Mouse (Mus musculus) midbrain, embryonic 10.5 days (tissue): ENCODE measurements at regions not wholly inside any gene's neighbourhood (a gene's known extent, or its start where the extent isn't known, plus 50 kb on each side); places are given as distances from the start of the nearest gene placed in this dataset.

ENCODE experiments used
- DNase-seq: peaks from one replicate; pipeline ENCODE4 v3.0.0-alpha.2; 2017; ENCODE audit warnings: low spot score
- H3K27ac ChIP-seq: fragments of 300-500 bp; sonication (generic); replicated peaks from 2 replicates; pipeline ENCODE4 v1.5.1; 2016; ENCODE audit warnings: mild to moderate bottlenecking
- H3K27me3 ChIP-seq: fragments of 300-500 bp; sonication (generic); 2 replicates; pipeline ENCODE4 v1.6.1; 2016; ENCODE audit warnings: low read depth, mild to moderate bottlenecking; ENCODE audit not compliant: poor library complexity, severe bottlenecking
- H3K36me3 ChIP-seq: fragments of 300-500 bp; sonication (generic); 2 replicates; pipeline ENCODE4 v1.6.1; 2016; ENCODE audit warnings: mild to moderate bottlenecking, moderate library complexity
- H3K4me1 ChIP-seq: fragments of 300-500 bp; sonication (generic); 2 replicates; pipeline ENCODE4 v1.6.1; 2016
- H3K4me3 ChIP-seq: fragments of 300-500 bp; sonication (generic); 2 replicates; pipeline ENCODE4 v1.5.1; 2016; ENCODE audit warnings: mild to moderate bottlenecking, moderate library complexity
- H3K9me3 ChIP-seq: fragments of 300-500 bp; sonication (generic); replicated peaks from 2 replicates; pipeline ENCODE4 v1.6.1; 2016; ENCODE audit warnings: mild to moderate bottlenecking
- WGBS: fragments of 180-500 bp; shearing (Covaris S2); methylation state at CpG from one replicate; pipeline ENCODE4 v1.1.7; 2016; 5-methylcytosine and 5-hydroxymethylcytosine counted together

GRCm38 (mm10) chr13:115911524-115912459 lies 397.7 kb downstream of the Isl1 start:
- Histone ChIP-seq H3K4me3 (no peak overlapping the region), H3K36me3 (no peaks in the 10 kb centered on the region), H3K4me1 (0 out of 2 replicates have a peak, but pooled peaks cover 3% of the 10 kb centered on the region), H3K27me3 (no peaks in the 10 kb centered on the region), H3K27ac (no peak overlapping the region), H3K9me3 (no peaks in the 10 kb centered on the region)
- no peak for DNase-seq
- WGBS = 78% methylated on average over 6 of the region's 6 CpGs

DNA sequence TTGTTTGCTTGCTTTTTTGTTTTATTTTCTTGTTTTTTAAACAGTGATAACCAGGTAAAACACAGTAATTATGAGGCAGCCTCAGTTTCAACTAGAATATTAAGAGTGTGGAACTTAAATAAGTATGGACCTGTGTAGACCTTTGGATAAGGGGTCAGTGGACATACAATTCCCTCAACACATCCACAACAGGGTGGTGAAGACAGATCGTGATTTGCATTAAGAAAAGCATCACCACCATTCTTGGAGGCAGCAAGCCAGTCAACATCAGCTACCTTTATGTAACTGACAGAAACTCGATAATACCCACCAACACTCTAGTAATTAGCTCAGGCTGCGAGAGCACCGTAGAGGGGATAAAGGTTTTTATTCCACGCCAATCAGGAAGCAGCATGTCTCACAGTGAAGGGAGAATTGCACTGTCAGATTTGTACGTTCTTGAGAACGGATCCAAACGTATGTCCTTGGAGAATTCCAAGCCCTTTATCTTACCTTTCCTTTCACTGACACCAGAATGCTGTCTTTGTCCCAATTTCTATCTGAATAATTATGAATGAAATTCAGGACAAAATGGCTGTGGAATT lies 398.5 kb downstream of the Isl1 start:
- no peak for DNase-seq
- Histone ChIP-seq H3K4me3 (no peak overlapping the region), H3K36me3 (no peaks in the 10 kb centered on the region), H3K9me3 (no peaks in the 10 kb centered on the region), H3K27me3 (no peaks in the 10 kb centered on the region), H3K4me1 (0 out of 2 replicates have a peak, but pooled peaks cover 3% of the 10 kb centered on the region), H3K27ac (no peak overlapping the region)
- WGBS = 53% methylated on average over 8 of the region's 8 CpGs

GRCm38 (mm10) chr13:115880616-115881015 lies 428.9 kb downstream of the Isl1 start:
- Histone ChIP-seq H3K36me3 (no peaks in the 10 kb centered on the region), H3K27me3 (no peaks in the 10 kb centered on the region), H3K4me3 (no peak overlapping the region), H3K9me3 (no peaks in the 10 kb centered on the region), H3K4me1 (no peaks in the 10 kb centered on the region), H3K27ac (no peak overlapping the region)
- WGBS = 89% methylated on average over 1 of the region's 1 CpGs
- no peak for DNase-seq

DNA sequence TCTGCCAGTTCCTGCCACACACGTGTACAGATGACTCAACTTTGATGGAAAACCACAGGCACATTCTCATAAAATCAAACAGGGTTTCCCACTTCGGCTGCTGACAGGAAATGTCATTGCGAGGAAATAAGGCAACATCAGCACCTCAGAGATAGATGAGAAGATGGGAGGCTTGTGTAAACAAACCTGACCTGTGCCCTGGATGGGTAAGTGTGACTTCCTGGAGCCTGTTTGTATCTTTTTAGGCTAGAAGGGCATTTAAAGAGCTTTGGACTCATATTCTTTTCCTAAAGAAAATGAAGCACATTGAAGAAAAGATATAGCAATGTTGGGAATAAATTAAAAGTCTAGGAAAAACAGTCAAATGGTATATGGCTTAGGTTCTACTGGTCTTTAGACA lies 449.0 kb downstream of the Isl1 start:
- 69% methylated on average over 3 of the region's 3 CpGs for WGBS
- H3K9me3 ChIP-seq = no peaks in the 10 kb centered on the region
- DNase-seq = no peak
- H3K4me3 ChIP-seq = no peak overlapping the region
- no peaks in the 10 kb centered on the region for H3K36me3 ChIP-seq
- no peak overlapping the region for H3K27ac ChIP-seq
- H3K27me3 ChIP-seq = no peaks in the 10 kb centered on the region
- no peaks in the 10 kb centered on the region for H3K4me1 ChIP-seq

DNA sequence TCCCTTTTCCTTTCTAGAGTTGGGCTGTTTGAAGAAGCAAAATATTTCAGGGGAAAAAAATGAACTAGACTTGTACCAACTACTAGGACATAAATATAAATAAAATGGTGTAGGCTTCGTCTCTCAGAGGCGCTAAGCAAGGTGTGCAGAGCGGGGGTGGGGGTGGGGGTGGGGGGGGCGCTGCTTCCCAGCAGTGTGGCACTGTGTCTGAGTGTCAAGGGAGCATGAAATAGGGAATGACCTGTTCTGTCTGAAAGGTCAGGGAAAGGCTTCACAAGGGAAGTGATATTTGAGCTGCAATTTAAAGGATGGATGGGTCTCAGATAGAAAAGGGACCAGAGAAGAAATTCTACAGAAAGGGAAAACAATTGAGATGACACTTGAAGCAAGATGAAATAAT lies 452.9 kb downstream of the Isl1 start:
- Histone ChIP-seq H3K27me3 (no peaks in the 10 kb centered on the region), H3K27ac (no peak overlapping the region), H3K4me3 (no peak overlapping the region), H3K36me3 (no peaks in the 10 kb centered on the region), H3K4me1 (no peaks in the 10 kb centered on the region), H3K9me3 (no peaks in the 10 kb centered on the region)
- no peak for DNase-seq
- 79% methylated on average over 4 of the region's 4 CpGs for WGBS

- 76% methylated on average over 3 of the region's 3 CpGs for WGBS
- DNase-seq = no peak
Measured at GRCm38 (mm10) chr13:115852689-115853356, 456.7 kb downstream of the Isl1 start.

DNA sequence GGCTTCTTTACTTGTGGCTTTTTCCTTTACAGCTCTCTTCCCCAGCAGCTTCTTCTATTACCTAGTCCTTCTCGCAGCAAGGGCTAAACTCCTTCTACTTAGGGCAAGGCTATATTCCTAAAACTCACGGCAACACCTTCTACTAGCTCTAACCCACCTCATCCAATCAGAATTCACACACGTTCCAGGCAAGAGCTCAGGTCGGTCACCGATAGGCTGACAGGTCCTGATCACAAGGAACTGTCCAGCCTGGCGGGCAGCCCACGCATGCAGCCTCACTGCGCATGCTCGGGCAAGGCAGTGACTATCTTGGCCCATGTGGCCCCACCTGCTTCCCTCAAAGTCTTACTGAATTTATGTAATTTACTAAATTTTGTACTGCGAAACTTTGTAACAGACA lies 466.4 kb downstream of the Isl1 start:
- no peak for DNase-seq
- H3K4me1 ChIP-seq = no peaks in the 10 kb centered on the region
- WGBS = 57% methylated on average over 10 of the region's 10 CpGs
- no peaks in the 10 kb centered on the region for H3K27me3 ChIP-seq
- H3K27ac ChIP-seq = no peak overlapping the region
- H3K9me3 ChIP-seq = no peaks in the 10 kb centered on the region
- H3K4me3 ChIP-seq = no peak overlapping the region
- H3K36me3 ChIP-seq = no peaks in the 10 kb centered on the region

More at GRCm38 (mm10) chr13:115852689-115853356, 456.7 kb downstream of the Isl1 start:
- H3K27ac ChIP-seq = no peak overlapping the region
- H3K4me1 ChIP-seq = no peaks in the 10 kb centered on the region
- no peaks in the 10 kb centered on the region for H3K27me3 ChIP-seq
- H3K4me3 ChIP-seq = no peak overlapping the region
- no peaks in the 10 kb centered on the region for H3K36me3 ChIP-seq
- no peaks in the 10 kb centered on the region for H3K9me3 ChIP-seq

DNA sequence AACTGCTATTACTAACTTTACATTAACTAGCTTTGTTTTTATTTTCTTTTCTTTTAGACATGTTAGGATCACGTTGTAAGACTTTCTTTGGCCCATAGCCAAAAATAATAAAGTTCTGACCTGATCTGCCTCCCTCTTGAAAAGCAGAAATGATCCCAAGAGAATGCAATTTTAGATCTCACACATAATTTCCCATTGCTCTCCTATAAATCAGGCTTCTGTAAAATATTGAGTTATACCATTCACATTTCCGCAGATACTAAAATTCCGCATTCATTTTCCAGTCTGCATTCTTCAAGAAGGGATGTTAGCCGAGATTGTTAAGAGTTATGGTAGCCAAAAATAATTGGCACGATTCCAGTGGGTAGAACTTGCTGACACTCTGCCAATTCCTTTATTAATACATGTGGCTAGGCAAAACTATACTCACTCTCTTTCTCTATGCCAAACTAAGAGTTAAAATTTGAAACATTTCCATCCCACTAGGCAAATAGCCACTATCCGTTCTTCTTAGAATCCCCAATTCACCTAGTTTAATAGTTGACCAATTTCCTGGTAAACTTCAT lies 473.2 kb downstream of the Isl1 start:
- no peaks in the 10 kb centered on the region for H3K4me1 ChIP-seq
- no peaks in the 10 kb centered on the region for H3K36me3 ChIP-seq
- no peaks in the 10 kb centered on the region for H3K9me3 ChIP-seq
- H3K4me3 ChIP-seq = no peak overlapping the region
- no peak overlapping the region for H3K27ac ChIP-seq
- WGBS = 90% methylated on average over 6 of the region's 6 CpGs
- no peak for DNase-seq
- H3K27me3 ChIP-seq = no peaks in the 10 kb centered on the region

DNA sequence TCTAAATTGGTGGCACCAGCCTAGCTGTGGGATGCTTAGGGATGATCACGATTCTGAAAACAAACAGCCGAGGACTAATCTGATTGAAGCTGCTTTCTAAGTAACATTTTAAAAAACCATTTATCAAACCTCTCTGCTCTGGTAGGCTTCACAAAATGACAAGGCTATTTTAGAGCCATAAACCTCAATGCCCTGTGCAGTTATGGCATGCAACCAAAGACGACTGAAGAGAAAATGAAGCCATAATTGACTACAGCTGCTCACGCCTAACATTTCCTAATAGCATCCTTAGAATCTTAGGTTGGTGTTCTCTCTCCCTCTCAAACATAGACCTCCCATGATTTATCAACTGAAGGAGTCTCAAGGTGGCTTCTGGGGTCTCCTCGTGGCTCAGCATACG lies 484.3 kb downstream of the Isl1 start:
- Histone ChIP-seq H3K27ac (no peak overlapping the region), H3K27me3 (no peaks in the 10 kb centered on the region), H3K4me3 (no peak overlapping the region), H3K36me3 (no peaks in the 10 kb centered on the region), H3K9me3 (no peaks in the 10 kb centered on the region), H3K4me1 (no peaks in the 10 kb centered on the region)
- DNase-seq = no peak
- 86% methylated on average over 6 of the region's 6 CpGs for WGBS

DNA sequence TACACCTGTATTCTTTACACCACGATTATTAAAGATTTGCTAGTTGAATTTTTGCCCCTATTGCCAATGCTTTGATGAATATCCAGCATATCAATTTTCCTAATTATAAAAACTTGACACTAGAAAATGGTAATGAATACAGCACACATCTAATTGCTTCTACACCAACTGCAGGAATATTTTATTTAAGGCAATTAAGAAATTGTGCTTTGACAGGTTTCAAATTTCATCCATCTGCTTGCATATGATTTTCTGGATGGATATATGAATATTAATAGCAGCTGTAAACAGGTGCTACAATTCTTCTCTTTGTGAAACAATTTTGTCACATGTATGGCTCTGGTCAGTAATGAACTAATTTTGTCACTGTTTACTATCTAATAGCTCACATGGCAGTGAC lies 487.0 kb downstream of the Isl1 start:
- H3K27me3 ChIP-seq = no peaks in the 10 kb centered on the region
- no peaks in the 10 kb centered on the region for H3K9me3 ChIP-seq
- H3K27ac ChIP-seq = no peak overlapping the region
- no peak overlapping the region for H3K4me3 ChIP-seq
- H3K36me3 ChIP-seq = no peaks in the 10 kb centered on the region
- no peak for DNase-seq
- no peaks in the 10 kb centered on the region for H3K4me1 ChIP-seq
- WGBS = 79% methylated on average over 1 of the region's 1 CpGs

DNA sequence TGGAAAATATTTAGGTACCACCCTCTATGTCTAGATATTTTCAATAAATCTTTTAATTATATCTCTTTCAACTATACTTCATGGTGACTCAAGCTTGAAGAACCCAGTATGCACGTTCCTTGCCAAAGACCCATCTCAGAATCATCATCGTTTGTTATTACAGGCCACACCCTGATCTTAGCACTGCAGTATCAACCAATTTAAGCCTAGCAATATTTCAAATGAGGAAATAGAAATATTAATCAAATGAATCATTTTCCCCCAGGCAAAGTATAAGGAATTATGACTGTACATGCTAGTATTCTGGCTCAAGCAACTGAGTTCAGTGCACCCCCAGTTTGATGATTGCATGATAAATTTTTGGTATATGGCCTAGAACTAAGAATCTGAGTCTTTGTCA lies 495.3 kb downstream of the Isl1 start:
- Histone ChIP-seq H3K27ac (no peak overlapping the region), H3K36me3 (no peaks in the 10 kb centered on the region), H3K4me3 (no peak overlapping the region), H3K9me3 (no peaks in the 10 kb centered on the region), H3K4me1 (no peaks in the 10 kb centered on the region), H3K27me3 (no peaks in the 10 kb centered on the region)
- WGBS = 89% methylated on average over 2 of the region's 2 CpGs
- DNase-seq = no peak

DNA sequence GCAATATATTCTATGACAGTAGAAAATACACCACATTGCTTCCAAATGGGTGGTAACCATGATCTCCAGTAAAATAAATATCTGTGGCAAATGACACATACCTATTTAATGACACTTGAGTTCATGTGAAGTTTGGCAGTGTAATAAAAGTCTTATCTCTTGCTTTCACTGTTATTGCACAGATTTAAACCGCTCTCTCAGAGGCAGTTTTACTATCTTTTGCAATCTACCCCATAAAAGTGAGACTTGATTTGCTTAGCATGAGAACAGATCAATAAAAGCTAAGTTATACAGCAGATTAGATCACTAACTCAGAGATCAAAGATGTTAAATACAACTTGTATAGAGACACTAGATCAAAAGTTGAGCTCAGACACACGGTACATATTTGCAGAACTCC lies 510.2 kb downstream of the Isl1 start:
- WGBS = 81% methylated on average over 2 of the region's 2 CpGs
- no peak for DNase-seq
- H3K27me3 ChIP-seq = no peaks in the 10 kb centered on the region
- no peaks in the 10 kb centered on the region for H3K4me1 ChIP-seq
- no peak overlapping the region for H3K27ac ChIP-seq
- no peaks in the 10 kb centered on the region for H3K36me3 ChIP-seq
- H3K4me3 ChIP-seq = no peak overlapping the region
- H3K9me3 ChIP-seq = no peaks in the 10 kb centered on the region

- H3K9me3 ChIP-seq = no peaks in the 10 kb centered on the region
- H3K36me3 ChIP-seq = no peaks in the 10 kb centered on the region
- H3K4me1 ChIP-seq = no peaks in the 10 kb centered on the region
- H3K27ac ChIP-seq = no peak overlapping the region
- no peak for DNase-seq
- H3K27me3 ChIP-seq = no peaks in the 10 kb centered on the region
- 79% methylated on average over 7 of the region's 7 CpGs for WGBS
- no peak overlapping the region for H3K4me3 ChIP-seq
Measured at GRCm38 (mm10) chr13:115751271-115751670, 558.2 kb downstream of the Isl1 start.
